Comparison of ENCODE assay signal across 8 mouse cellular contexts in genomic region chr9:61898401-61898800, GRCm38 (mm10). TPM values are rescaled to one million over a fixed set of nuclear protein-coding genes. Genes with fewer than 3 reads are reported as not detected.
A peak's percentile ranks its signal among the peaks of the same experiment; 100 is the strongest.
DNase-seq lines count a peak whose midpoint lies in the region; ATAC-seq and TF ChIP-seq lines count a peak whose summit lies in the region.
"Had no signal": no experiment of that assay in that cellular context is flagged by ENCODE, and none has a peak within 500 bp of the region (broad histone marks: within the 10 kb centered on the region; RNA-seq: fewer than 3 reads in every experiment).

No protein-coding gene starts in this region.

- H3ac ChIP-seq in myocyte (ENCODE audit: control insufficient read depth, insufficient read length): no peak overlapping the region

- H3K27me3 ChIP-seq in Patski: peaks cover 4% of the 10 kb centered on the region
- H3K27me3 ChIP-seq in cerebellum, adult 2 months (ENCODE audit: control insufficient read depth, insufficient read depth, low read length): no peaks in the 10 kb centered on the region
- peaks cover 14% of the 10 kb centered on the region; the same call in 1 of the 2 replicates for H3K27me3 ChIP-seq in intestine, embryonic 15.5 days (replicated peaks)
- peaks cover 17% of the 10 kb centered on the region for H3K27me3 ChIP-seq in myocyte (ENCODE audit: control insufficient read depth, insufficient read depth, insufficient read length)
- no peaks in the 10 kb centered on the region for H3K27me3 ChIP-seq in splenic B cell, adult 2 months (ENCODE audit: control insufficient read depth, insufficient read depth, low read length, poor library complexity, severe bottlenecking)

- H3K27ac ChIP-seq in cerebellum, adult 2 months (ENCODE audit: insufficient read depth, low read length): no peak overlapping the region
- H3K27ac ChIP-seq in intestine, embryonic 15.5 days: no peak overlapping the region
- H3K27ac ChIP-seq: macrophage had no signal

- no peaks in the 10 kb centered on the region for H3K36me3 ChIP-seq in intestine, embryonic 15.5 days
- no peaks in the 10 kb centered on the region for H3K36me3 ChIP-seq in myocyte (ENCODE audit: control insufficient read depth, insufficient read depth)
- H3K36me3 ChIP-seq in splenic B cell, adult 2 months (ENCODE audit: control insufficient read depth, insufficient read depth, low read length, poor library complexity, severe bottlenecking): no peaks in the 10 kb centered on the region

- no peak for TF ChIP-seq POLR2A in cerebellum, adult 2 months (IDR thresholded peaks at IDR 0.05; ENCODE audit: borderline replicate concordance, insufficient read depth, low read length)
- TF ChIP-seq POLR2A in myocyte (IDR thresholded peaks at IDR 0.05; ENCODE audit: insufficient read length, low read depth): no peak

- no peaks in the 10 kb centered on the region for H3K9me3 ChIP-seq in intestine, embryonic 15.5 days

- intact Hi-C loops in left cerebral cortex, postnatal 25 days (cut with DNase I): loop anchor here (2.0 to 5.0 kb wide), 5 partner anchors 526 to 1076 kb away; partner anchors contain the start of gene Tle3

- H3K79me2 ChIP-seq in myocyte (ENCODE audit: control insufficient read depth, insufficient read depth): no peaks in the 10 kb centered on the region

- TF ChIP-seq CTCF in Patski (IDR thresholded peaks at IDR 0.05): peak; percentile 92
- peak; percentile 78 for TF ChIP-seq CTCF in cerebellum, adult 2 months (IDR thresholded peaks at IDR 0.05; ENCODE audit: borderline replicate concordance, insufficient read depth, low read depth, low read length)

- WGBS in cerebellum, adult 2 months: 2% methylated on average over 8 of the region's 8 CpGs
- 3% methylated on average over 7 of the region's 8 CpGs for WGBS in intestine, embryonic 15.5 days

- H3K4me3 ChIP-seq in cerebellum, adult 2 months (replicated peaks; ENCODE audit: insufficient read depth, low read depth, low read length): no peak overlapping the region
- H3K4me3 ChIP-seq in intestine, embryonic 15.5 days (replicated peaks): no peak overlapping the region
- no peak overlapping the region for H3K4me3 ChIP-seq in myocyte

- H3K4me1 ChIP-seq in cerebellum, adult 2 months (ENCODE audit: control insufficient read depth, insufficient read depth, low read length): no peaks in the 10 kb centered on the region
- no peaks in the 10 kb centered on the region; the same call in 1 of the 2 replicates for H3K4me1 ChIP-seq in intestine, embryonic 15.5 days (replicated peaks)

- no peak overlapping the region for H3K9ac ChIP-seq in intestine, embryonic 15.5 days

- CTCF ChIA-PET in Patski (lab: Charles Lee): interaction anchor here (0.9 to 2.0 kb wide), 7 partner anchors 11 to 530 kb away, joined by 3 to 6 read pairs (median 3); no protein-coding TSS in a partner anchor

- no peak for ATAC-seq in Patski
- ATAC-seq in frontal cortex, adult (ENCODE audit: low TSS enrichment): peak; percentile 65; the same call in 1 of the 2 replicates
- ATAC-seq in intestine, embryonic 15.5 days: peak; percentile 49

- no peak for DNase-seq in Patski (ENCODE audit: low read depth, low spot score)
- peak; percentile 62 to 77 for DNase-seq in cerebellum, adult 2 months
- peak; percentile 83 to 85 for DNase-seq in left cerebral cortex, postnatal 25 days (ENCODE audit: low spot score in 2 of 2)
- peak; percentile 76 for DNase-seq in splenic B cell, adult 2 months (ENCODE audit: low read depth, low spot score)

- in situ Hi-C loops in Patski (cut with MboI; ENCODE audit: low pct_unique_long_range_greater_than_20kb): loop anchor here (5.0 to 10.0 kb wide), 2 partner anchors 864 to 1001 kb away; no protein-coding TSS in a partner anchor

- no peak overlapping the region for H3K4me2 ChIP-seq in intestine, embryonic 15.5 days (replicated peaks)
- H3K4me2 ChIP-seq in myocyte (ENCODE audit: low read depth): peak overlapping the region; percentile 12

- POLR2A ChIA-PET in Patski (lab: Charles Lee): no interaction called here

TF ChIP-seq in myocyte, 11 proteins besides CTCF, POLR2A, EP300 and RAD21:
- TF ChIP-seq TCF12 (IDR thresholded peaks at IDR 0.05; ENCODE audit: insufficient read depth, poor library complexity, severe bottlenecking) (no peak), SRF (IDR thresholded peaks at IDR 0.05; ENCODE audit: control insufficient read depth, insufficient read length, low read depth) (no peak)

RNA-seq across cellular contexts. Expression of gene Rplp1, which starts 15.9 kb away (rescaled TPM):
- polyA plus RNA-seq in Patski (2021): 3,038 TPM
- polyA plus RNA-seq in cerebellum, adult 2 months (2012; rRNA removed): 2,556 and 2,566 TPM in 2 replicates
- 1,374 and 1,471 TPM in 2 replicates for polyA plus RNA-seq in intestine, embryonic 15.5 days (2015; fragmentation: Nextera tagmentation; extraction: Ambion mirVana)
- 1,000 to 10,000 TPM; 1,342 to 1,349 TPM for total RNA-seq in left cerebral cortex, postnatal 25 days (2021)
- polyA plus RNA-seq in myocyte (2012; fragmentation: generic; extraction: Trizol): 9,411 TPM

RNA-seq across cellular contexts. Expression of gene Kif23, which starts 48.2 kb away (rescaled TPM):
- 76.6 TPM for polyA plus RNA-seq in Patski (2021)
- 0.56 and 0.68 TPM in 2 replicates for polyA plus RNA-seq in cerebellum, adult 2 months (2012; rRNA removed)
- 83.2 and 92.6 TPM in 2 replicates for polyA plus RNA-seq in intestine, embryonic 15.5 days (2015; fragmentation: Nextera tagmentation; extraction: Ambion mirVana)
- 1 to 10 TPM; 2.3 to 2.9 TPM for total RNA-seq in left cerebral cortex, postnatal 25 days (2021)
- polyA plus RNA-seq in myocyte (2012; fragmentation: generic; extraction: Trizol): 24.1 TPM

Comparison
In these comparisons a context has a peak if more than half of its experiments do, and no peak if none do; other contexts are left out.
1. RNA of gene Kif23, which starts 48.2 kb away (polyA plus RNA-seq): 83.2 to 92.6 TPM in intestine, embryonic 15.5 days, 76.6 TPM in Patski (single experiment) and 24.1 TPM in myocyte (single experiment); 0.56 to 0.68 TPM in cerebellum, adult 2 months; every median in the first group is over 10 times any median in the second.